Mouse (Mus musculus): ENCODE measurements around the gene Paf1. TPM values are rescaled to one million over a fixed set of nuclear protein-coding genes. Genes with fewer than 3 reads are reported as not detected.

The Paf1 gene
- polyA plus RNA-seq, 1 experiment from 2014 or later, result 89.0 TPM

- WGBS, result 64% methylated on average over 7 of the region's 7 CpGs
- Histone ChIP-seq H3K4me3 (peak overlapping the region; percentile 13; the same call in 1 of the 2 replicates), H3K27ac (replicated peaks) (no peak overlapping the region), H3K4me1 (peaks cover 28% of the 10 kb centered on the region), H3K27me3 (replicated peaks; ENCODE audit: low read depth, poor library complexity, severe bottlenecking) (no peaks in the 10 kb centered on the region), H3K9me3 (peaks cover 7% of the 10 kb centered on the region; the same call in 1 of the 2 replicates), H3K36me3 (replicated peaks) (peaks cover 81% of the 10 kb centered on the region)
- DNase-seq (ENCODE audit: low spot score), result peak; percentile 9
Measured at GRCm38 (mm10) chr7:28358431-28358830, 34.3 kb upstream of the Paf1 start.

GRCm38 (mm10) chr7:28359854-28360253 is 32.9 kb upstream of the Paf1 start:
- Histone ChIP-seq H3K36me3 (replicated peaks) (peaks cover 81% of the 10 kb centered on the region), H3K27ac (replicated peaks) (no peak overlapping the region)

GRCm38 (mm10) chr7:28360291-28360690 is 32.5 kb upstream of the Paf1 start:
- Histone ChIP-seq H3K27ac (replicated peaks) (no peak overlapping the region), H3K27me3 (replicated peaks; ENCODE audit: low read depth, poor library complexity, severe bottlenecking) (no peaks in the 10 kb centered on the region), H3K9me3 (peaks cover 7% of the 10 kb centered on the region; the same call in 1 of the 2 replicates), H3K36me3 (replicated peaks) (peaks cover 82% of the 10 kb centered on the region), H3K4me1 (peaks cover 28% of the 10 kb centered on the region), H3K4me3 (no peak overlapping the region)
- no peak for DNase-seq (ENCODE audit: low spot score)
- WGBS, result 90% methylated on average over 6 of the region's 6 CpGs

More at GRCm38 (mm10) chr7:28359854-28360253, 32.9 kb upstream of the Paf1 start:
- H3K4me1 ChIP-seq, result peaks cover 28% of the 10 kb centered on the region
- WGBS, result 95% methylated on average over 10 of the region's 10 CpGs
- H3K9me3 ChIP-seq, result peaks cover 7% of the 10 kb centered on the region; the same call in 1 of the 2 replicates
- no peak for DNase-seq (ENCODE audit: low spot score)
- no peaks in the 10 kb centered on the region for H3K27me3 ChIP-seq (replicated peaks; ENCODE audit: low read depth, poor library complexity, severe bottlenecking)
- H3K4me3 ChIP-seq, result no peak overlapping the region; the same call in 1 of the 2 replicates

GRCm38 (mm10) chr7:28361647-28362341 is 31.0 kb upstream of the Paf1 start:
- 92% methylated on average over 20 of the region's 20 CpGs for WGBS

GRCm38 (mm10) chr7:28362441-28363060 is 30.2 kb upstream of the Paf1 start:
- peaks cover 98% of the 10 kb centered on the region for H3K36me3 ChIP-seq (replicated peaks)
- WGBS, result 89% methylated on average over 16 of the region's 16 CpGs

More at GRCm38 (mm10) chr7:28361647-28362341, 31.0 kb upstream of the Paf1 start:
- H3K36me3 ChIP-seq (replicated peaks), result peaks cover 90% of the 10 kb centered on the region
- peaks cover 24% of the 10 kb centered on the region for H3K4me1 ChIP-seq
- peaks cover 7% of the 10 kb centered on the region; the same call in 1 of the 2 replicates for H3K9me3 ChIP-seq
- no peak overlapping the region for H3K27ac ChIP-seq (replicated peaks)
- no peak for DNase-seq (ENCODE audit: low spot score)
- 0 out of 2 replicates have a peak overlapping the region, but pooled peaks have one; percentile 34 for H3K4me3 ChIP-seq
- no peaks in the 10 kb centered on the region for H3K27me3 ChIP-seq (replicated peaks; ENCODE audit: low read depth, poor library complexity, severe bottlenecking)

GRCm38 (mm10) chr7:28367663-28368275 is 25.0 kb upstream of the Paf1 start:
- H3K4me1 ChIP-seq, result peaks cover 32% of the 10 kb centered on the region
- H3K36me3 ChIP-seq (replicated peaks), result peaks cover 80% of the 10 kb centered on the region
- DNase-seq (ENCODE audit: low spot score), result no peak
- no peaks in the 10 kb centered on the region for H3K27me3 ChIP-seq (replicated peaks; ENCODE audit: low read depth, poor library complexity, severe bottlenecking)
- H3K27ac ChIP-seq (replicated peaks), result no peak overlapping the region
- no peaks in the 10 kb centered on the region for H3K9me3 ChIP-seq
- WGBS, result 91% methylated on average over 16 of the region's 16 CpGs
- H3K4me3 ChIP-seq, result 0 out of 2 replicates have a peak overlapping the region, but pooled peaks have one; percentile 3

More at GRCm38 (mm10) chr7:28362441-28363060, 30.2 kb upstream of the Paf1 start:
- Histone ChIP-seq H3K4me3 (0 out of 2 replicates have a peak overlapping the region, but pooled peaks have one; percentile 34), H3K9me3 (peaks cover 7% of the 10 kb centered on the region; the same call in 1 of the 2 replicates), H3K27ac (replicated peaks) (no peak overlapping the region), H3K4me1 (peaks cover 16% of the 10 kb centered on the region), H3K27me3 (replicated peaks; ENCODE audit: low read depth, poor library complexity, severe bottlenecking) (no peaks in the 10 kb centered on the region)
- DNase-seq (ENCODE audit: low spot score), result no peak

GRCm38 (mm10) chr7:28368276-28368920 is 24.4 kb upstream of the Paf1 start:
- Histone ChIP-seq H3K4me1 (peaks cover 32% of the 10 kb centered on the region), H3K27me3 (replicated peaks; ENCODE audit: low read depth, poor library complexity, severe bottlenecking) (no peaks in the 10 kb centered on the region), H3K36me3 (replicated peaks) (peaks cover 74% of the 10 kb centered on the region), H3K9me3 (no peaks in the 10 kb centered on the region), H3K27ac (replicated peaks) (no peak overlapping the region), H3K4me3 (no peak overlapping the region)
- WGBS, result 89% methylated on average over 16 of the region's 16 CpGs
- DNase-seq (ENCODE audit: low spot score), result no peak

GRCm38 (mm10) chr7:28370051-28370450 is 22.7 kb upstream of the Paf1 start:
- peaks cover 57% of the 10 kb centered on the region for H3K36me3 ChIP-seq (replicated peaks)
- DNase-seq (ENCODE audit: low spot score), result no peak
- H3K4me1 ChIP-seq, result peaks cover 46% of the 10 kb centered on the region
- no peaks in the 10 kb centered on the region for H3K9me3 ChIP-seq
- no peaks in the 10 kb centered on the region for H3K27me3 ChIP-seq (replicated peaks; ENCODE audit: low read depth, poor library complexity, severe bottlenecking)
- WGBS, result 95% methylated on average over 14 of the region's 14 CpGs
- H3K4me3 ChIP-seq, result peak overlapping the region; percentile 91
- peak overlapping the region; percentile 97; the same call in 1 of the 2 replicates for H3K27ac ChIP-seq (replicated peaks)

- WGBS, result 14% methylated on average over 11 of the region's 11 CpGs
- H3K36me3 ChIP-seq (replicated peaks), result peaks cover 47% of the 10 kb centered on the region
- H3K4me1 ChIP-seq, result peaks cover 55% of the 10 kb centered on the region
Measured at GRCm38 (mm10) chr7:28370977-28371513, 21.7 kb upstream of the Paf1 start.

GRCm38 (mm10) chr7:28371514-28371989 is 21.2 kb upstream of the Paf1 start:
- Histone ChIP-seq H3K36me3 (replicated peaks) (peaks cover 42% of the 10 kb centered on the region), H3K9me3 (no peaks in the 10 kb centered on the region), H3K4me3 (peak overlapping the region; percentile 91), H3K27ac (replicated peaks) (peak overlapping the region; percentile 97), H3K27me3 (replicated peaks; ENCODE audit: low read depth, poor library complexity, severe bottlenecking) (no peaks in the 10 kb centered on the region), H3K4me1 (peaks cover 60% of the 10 kb centered on the region)
- WGBS, result under 1% methylated on average over 43 of the region's 43 CpGs
- peak; percentile 80 for DNase-seq (ENCODE audit: low spot score)

More at GRCm38 (mm10) chr7:28370977-28371513, 21.7 kb upstream of the Paf1 start:
- peak overlapping the region; percentile 91 for H3K4me3 ChIP-seq
- H3K9me3 ChIP-seq, result no peaks in the 10 kb centered on the region
- H3K27ac ChIP-seq (replicated peaks), result peak overlapping the region; percentile 97
- H3K27me3 ChIP-seq (replicated peaks; ENCODE audit: low read depth, poor library complexity, severe bottlenecking), result no peaks in the 10 kb centered on the region
- DNase-seq (ENCODE audit: low spot score), result peak; percentile 34

- H3K27me3 ChIP-seq (replicated peaks; ENCODE audit: low read depth, poor library complexity, severe bottlenecking), result peaks cover 2% of the 10 kb centered on the region
- H3K9me3 ChIP-seq, result no peaks in the 10 kb centered on the region
- H3K27ac ChIP-seq (replicated peaks), result peak within 1 kb of the TSS; percentile 97
- H3K4me1 ChIP-seq, result peaks cover 70% of the 10 kb centered on the region
- peak within 1 kb of the TSS; percentile 91 for H3K4me3 ChIP-seq
- H3K36me3 ChIP-seq (replicated peaks), result peaks cover 35% of the 10 kb centered on the region
- DNase-seq (ENCODE audit: low spot score), result peak; percentile 98
- under 1% methylated on average over 66 of the region's 66 CpGs for WGBS
Measured at GRCm38 (mm10) chr7:28372251-28373108, 20.3 kb upstream of the Paf1 start, which contains the start of gene Plekhg2. TSS of gene Plekhg2 (minus strand) at chr7:28372599.
